Mouse (Mus musculus) heart, embryonic 11.5 days (tissue): Measurements from ENCODE around the gene Omg. TPM values are rescaled to one million over a fixed set of nuclear protein-coding genes. Genes with fewer than 3 reads are reported as not detected.

Experiments used
- ATAC-seq: fragments of 200-750 bp; cut with Nextera tagmentation; replicated peaks from 2 replicates; pipeline ENCODE4 v1.8.0; 2017; ENCODE audit warnings: moderate library complexity; ENCODE audit not compliant: insufficient number of reproducible peaks, low FRiP score, low TSS enrichment
- H3K27ac ChIP-seq: fragments of 300-500 bp; sonication (generic); 2 replicates; pipeline ENCODE4 v1.5.1; 2014; ENCODE audit warnings: mild to moderate bottlenecking, low read depth, low read length
- H3K27me3 ChIP-seq: fragments of 300-500 bp; sonication (generic); 2 replicates; pipeline ENCODE4 v1.6.1; 2014; ENCODE audit warnings: mild to moderate bottlenecking, low read length, mixed read lengths; ENCODE audit not compliant: control insufficient read depth, insufficient read depth
- H3K36me3 ChIP-seq: fragments of 300-500 bp; sonication (generic); 2 replicates; pipeline ENCODE4 v1.6.1; 2014; ENCODE audit warnings: mild to moderate bottlenecking, low read length, moderate library complexity, mixed read lengths; ENCODE audit not compliant: control insufficient read depth, insufficient read depth
- H3K4me1 ChIP-seq: fragments of 300-500 bp; sonication (generic); 2 replicates; pipeline ENCODE4 v1.6.1; 2014; ENCODE audit warnings: low read length; ENCODE audit not compliant: control insufficient read depth, insufficient read depth
- H3K4me2 ChIP-seq: fragments of 300-500 bp; sonication (generic); 2 replicates; pipeline ENCODE4 v1.6.1; 2014; ENCODE audit warnings: mild to moderate bottlenecking, moderate library complexity
- H3K4me3 ChIP-seq: fragments of 300-500 bp; sonication (generic); 2 replicates; pipeline ENCODE4 v1.5.1; 2014; ENCODE audit warnings: low read depth, low read length
- H3K9ac ChIP-seq: fragments of 300-500 bp; sonication (generic); 2 replicates; pipeline ENCODE4 v1.6.1; 2014; ENCODE audit warnings: mild to moderate bottlenecking, low read depth, low read length, moderate library complexity
- H3K9me3 ChIP-seq: fragments of 300-500 bp; sonication (generic); replicated peaks from 2 replicates; pipeline ENCODE4 v1.6.1; 2016; ENCODE audit warnings: low read length; ENCODE audit not compliant: control insufficient read depth
- WGBS: fragments of 180-500 bp; shearing (Covaris S2); extraction: QIAGEN DNeasy Blood & Tissue Kit; methylation state at CpG from one replicate; pipeline ENCODE4 v1.1.7; 2014; ENCODE audit not compliant: insufficient replicate concordance; 5-methylcytosine and 5-hydroxymethylcytosine counted together
- polyA plus RNA-seq: library from polyadenylated mRNA; unstranded; fragments of >200 nt; fragmentation: Nextera tagmentation; extraction: Ambion mirVana; gene quantifications from 2 replicates; pipeline ENCODE4 v1.2.1, GENCODE M21; 2014

Omg gene
- polyA plus RNA-seq, 1 experiment from 2014 or later = 0.31 TPM

GRCm38 (mm10) chr11:79523560-79524309 is 19.9 kb upstream of the Omg start, which contains the start of gene Evi2b:
Gene Evi2b, minus strand, starts transcription at chr11:79523762.
- ATAC-seq = no peak
- Histone ChIP-seq H3K4me3 (no peak within 1 kb of the TSS), H3K4me1 (peaks cover 5% of the 10 kb centered on the region), H3K4me2 (no peak within 1 kb of the TSS), H3K36me3 (0 out of 2 replicates have a peak, but pooled peaks cover 4% of the 10 kb centered on the region), H3K9me3 (no peaks in the 10 kb centered on the region), H3K27me3 (no peaks in the 10 kb centered on the region), H3K9ac (no peak within 1 kb of the TSS), H3K27ac (no peak within 1 kb of the TSS)
- WGBS = 71% methylated on average over 10 of the region's 10 CpGs

GRCm38 (mm10) chr11:79522944-79523343 is 19.1 kb upstream of the Omg start:
- H3K4me2 ChIP-seq = no peak overlapping the region
- H3K4me1 ChIP-seq = peaks cover 5% of the 10 kb centered on the region
- no peak for ATAC-seq
- 0 out of 2 replicates have a peak, but pooled peaks cover under 1% of the 10 kb centered on the region for H3K36me3 ChIP-seq
- H3K27ac ChIP-seq = no peak overlapping the region
- H3K9ac ChIP-seq = no peak overlapping the region
- WGBS = 89% methylated on average over 1 of the region's 1 CpGs
- no peak overlapping the region for H3K4me3 ChIP-seq
- H3K27me3 ChIP-seq = no peaks in the 10 kb centered on the region
- H3K9me3 ChIP-seq = no peaks in the 10 kb centered on the region

- H3K36me3 ChIP-seq = no peaks in the 10 kb centered on the region
- no peak overlapping the region for H3K4me2 ChIP-seq
- ATAC-seq = no peak
- no peak overlapping the region for H3K4me3 ChIP-seq
- H3K9me3 ChIP-seq = no peaks in the 10 kb centered on the region
- no peak overlapping the region for H3K9ac ChIP-seq
- no peak overlapping the region for H3K27ac ChIP-seq
- H3K4me1 ChIP-seq = no peaks in the 10 kb centered on the region
- H3K27me3 ChIP-seq = no peaks in the 10 kb centered on the region
Measured at GRCm38 (mm10) chr11:79521930-79522329, 18.0 kb upstream of the Omg start.

GRCm38 (mm10) chr11:79520772-79521171 is 16.9 kb upstream of the Omg start:
- Histone ChIP-seq H3K27ac (no peak overlapping the region), H3K4me3 (no peak overlapping the region), H3K4me1 (no peaks in the 10 kb centered on the region), H3K9ac (no peak overlapping the region), H3K9me3 (no peaks in the 10 kb centered on the region), H3K27me3 (no peaks in the 10 kb centered on the region), H3K36me3 (no peaks in the 10 kb centered on the region), H3K4me2 (no peak overlapping the region)
- no peak for ATAC-seq

GRCm38 (mm10) chr11:79519878-79520291 is 16.0 kb upstream of the Omg start:
- 77% methylated on average over 1 of the region's 1 CpGs for WGBS
- no peak overlapping the region for H3K27ac ChIP-seq
- no peak overlapping the region for H3K4me2 ChIP-seq
- H3K27me3 ChIP-seq = no peaks in the 10 kb centered on the region
- H3K4me3 ChIP-seq = no peak overlapping the region
- no peaks in the 10 kb centered on the region for H3K4me1 ChIP-seq
- H3K36me3 ChIP-seq = no peaks in the 10 kb centered on the region
- H3K9ac ChIP-seq = no peak overlapping the region
- no peaks in the 10 kb centered on the region for H3K9me3 ChIP-seq
- ATAC-seq = no peak

GRCm38 (mm10) chr11:79519299-79519698 is 15.4 kb upstream of the Omg start:
- no peak for ATAC-seq
- no peak overlapping the region for H3K9ac ChIP-seq
- no peaks in the 10 kb centered on the region for H3K9me3 ChIP-seq
- no peak overlapping the region for H3K27ac ChIP-seq
- 87% methylated on average over 6 of the region's 6 CpGs for WGBS
- no peaks in the 10 kb centered on the region for H3K4me1 ChIP-seq
- H3K4me3 ChIP-seq = no peak overlapping the region
- no peak overlapping the region for H3K4me2 ChIP-seq
- no peaks in the 10 kb centered on the region for H3K36me3 ChIP-seq
- H3K27me3 ChIP-seq = no peaks in the 10 kb centered on the region

GRCm38 (mm10) chr11:79515798-79516197 is 11.9 kb upstream of the Omg start:
- no peak overlapping the region for H3K9ac ChIP-seq
- no peak for ATAC-seq
- no peaks in the 10 kb centered on the region for H3K9me3 ChIP-seq
- WGBS = 93% methylated on average over 2 of the region's 2 CpGs
- H3K36me3 ChIP-seq = no peaks in the 10 kb centered on the region
- no peaks in the 10 kb centered on the region for H3K4me1 ChIP-seq
- no peak overlapping the region for H3K4me3 ChIP-seq
- H3K4me2 ChIP-seq = no peak overlapping the region
- no peaks in the 10 kb centered on the region for H3K27me3 ChIP-seq
- H3K27ac ChIP-seq = no peak overlapping the region

- no peak overlapping the region for H3K4me2 ChIP-seq
- H3K4me3 ChIP-seq = no peak overlapping the region
- H3K27ac ChIP-seq = no peak overlapping the region
- H3K4me1 ChIP-seq = no peaks in the 10 kb centered on the region
- H3K36me3 ChIP-seq = no peaks in the 10 kb centered on the region
- H3K9me3 ChIP-seq = no peaks in the 10 kb centered on the region
- H3K27me3 ChIP-seq = no peaks in the 10 kb centered on the region
- WGBS = 62% methylated on average over 6 of the region's 6 CpGs
- no peak overlapping the region for H3K9ac ChIP-seq
- no peak for ATAC-seq
Measured at GRCm38 (mm10) chr11:79515331-79515730, 11.4 kb upstream of the Omg start.

- Histone ChIP-seq H3K9me3 (no peaks in the 10 kb centered on the region), H3K36me3 (no peaks in the 10 kb centered on the region), H3K4me2 (no peak overlapping the region), H3K4me3 (no peak overlapping the region), H3K27me3 (no peaks in the 10 kb centered on the region), H3K27ac (no peak overlapping the region), H3K4me1 (no peaks in the 10 kb centered on the region), H3K9ac (no peak overlapping the region)
- no peak for ATAC-seq
- 88% methylated on average over 3 of the region's 3 CpGs for WGBS
Measured at GRCm38 (mm10) chr11:79511970-79512369, 8.1 kb upstream of the Omg start.
